Mouse (Mus musculus): Measurements from ENCODE around the gene Ecm1.
A peak's percentile ranks its signal among the peaks of the same experiment; 100 is the strongest.
"Not testable (repeated sequence)": the region's sequence is repeated elsewhere in the genome, so short reads cannot be mapped to it uniquely, and the experiment has no call there.

Ecm1 gene

DNA sequence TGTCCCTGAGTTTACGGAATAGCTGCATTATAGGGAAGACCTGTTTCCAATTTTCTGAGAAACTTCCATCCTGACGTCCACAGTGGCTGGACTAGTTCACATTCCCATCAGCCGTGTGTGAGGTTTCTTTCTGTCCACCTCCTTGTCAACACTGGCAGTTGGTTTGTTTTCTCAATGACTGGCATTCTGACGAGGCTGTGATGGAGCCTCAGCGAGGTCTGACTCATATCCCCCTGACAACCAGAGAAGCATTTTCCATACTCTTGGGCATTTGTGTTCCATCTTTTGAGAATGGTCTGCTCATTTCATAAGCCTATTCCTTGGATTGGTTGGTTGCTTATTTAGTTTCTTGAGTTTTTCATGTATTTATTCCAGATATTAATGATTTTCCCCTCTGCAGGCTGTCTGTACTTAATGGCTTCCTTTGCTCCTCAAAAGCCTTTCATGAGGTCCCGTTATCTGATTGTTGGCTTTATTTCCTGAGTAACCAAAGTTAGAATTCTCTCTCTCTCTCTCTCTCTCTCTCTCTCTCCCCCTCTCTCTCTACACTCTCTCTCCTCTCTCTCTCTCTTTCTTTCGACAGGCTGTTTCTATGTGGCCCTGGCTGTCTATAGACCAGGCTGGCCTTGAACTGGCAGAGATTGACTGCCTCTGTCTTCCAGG, 12.5 kb downstream of the Ecm1 start:
- no peak for DNase-seq (ENCODE audit: low spot score)

DNA sequence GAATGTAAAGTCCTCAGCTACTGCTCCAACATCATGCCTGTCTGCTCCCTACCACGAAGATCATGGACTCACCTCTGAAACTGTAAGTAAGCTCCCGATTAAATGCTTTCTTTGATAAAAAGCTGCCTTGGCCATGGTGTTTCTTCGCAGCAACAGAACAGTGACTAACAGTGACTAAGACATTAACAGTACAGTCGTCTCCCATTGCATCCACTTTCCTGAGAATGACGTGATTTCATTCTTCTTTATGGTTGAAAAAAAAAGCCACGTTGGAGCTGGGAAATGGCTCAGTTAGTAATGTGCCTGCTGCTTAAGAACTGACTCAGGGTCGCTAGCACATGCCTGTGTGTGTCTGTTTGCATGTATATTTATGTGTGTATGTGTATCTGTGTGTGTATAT, 13.5 kb downstream of the Ecm1 start:
- DNase-seq (ENCODE audit: low spot score) = no peak

DNA sequence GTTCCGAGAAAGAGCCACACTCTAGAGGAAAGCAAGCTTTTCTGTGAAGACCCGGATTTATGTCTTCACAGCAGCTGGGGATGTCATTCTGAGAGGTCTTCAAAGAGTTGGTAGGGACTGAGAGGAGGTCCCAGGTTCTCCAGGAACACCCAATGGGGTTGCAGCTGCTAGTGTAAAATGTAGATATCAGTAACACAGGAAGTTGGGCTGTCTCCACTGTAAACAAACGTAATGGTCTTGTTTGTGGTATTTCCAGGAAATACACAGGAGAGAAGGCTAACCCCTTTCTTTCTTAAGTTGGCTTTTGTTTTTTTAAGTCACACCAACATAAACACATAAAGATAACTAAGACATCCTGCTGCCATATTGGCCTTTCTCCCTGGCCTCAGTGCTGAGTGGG, 17.0 kb downstream of the Ecm1 start:
- DNase-seq (ENCODE audit: low spot score) = no peak

DNA sequence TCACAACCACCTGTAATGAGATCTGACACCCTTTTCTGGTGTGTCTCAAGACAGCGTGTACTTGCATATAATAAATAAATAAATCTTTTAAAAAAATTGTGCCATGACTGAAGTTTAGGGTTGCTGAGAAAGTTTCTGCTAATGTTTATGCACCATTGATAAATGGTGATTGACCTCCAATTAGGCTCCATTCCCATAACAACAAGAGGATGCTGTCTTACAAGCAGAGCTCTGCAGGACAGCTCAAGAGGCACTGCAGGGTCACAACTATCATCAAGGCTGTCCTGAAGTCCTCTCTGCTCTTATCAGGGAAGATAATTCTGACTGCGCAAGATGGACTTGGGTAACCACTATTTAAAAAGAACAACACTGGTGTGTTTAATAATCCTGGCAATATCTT, 21.2 kb downstream of the Ecm1 start:
- no peak for DNase-seq (ENCODE audit: low spot score)

- DNase-seq (ENCODE audit: low spot score) = no peak
These were observed 23.3 kb downstream of the Ecm1 start for GRCm38 (mm10) chr3:95716075-95716474.

GRCm38 (mm10) chr3:95709967-95710366, 29.4 kb downstream of the Ecm1 start:
- DNase-seq (ENCODE audit: low spot score) = no peak

GRCm38 (mm10) chr3:95709044-95709443, 30.3 kb downstream of the Ecm1 start:
- DNase-seq (ENCODE audit: low spot score) = no peak

- no peak for DNase-seq (ENCODE audit: low spot score)
These were observed 31.9 kb downstream of the Ecm1 start for GRCm38 (mm10) chr3:95707497-95707896.

DNA sequence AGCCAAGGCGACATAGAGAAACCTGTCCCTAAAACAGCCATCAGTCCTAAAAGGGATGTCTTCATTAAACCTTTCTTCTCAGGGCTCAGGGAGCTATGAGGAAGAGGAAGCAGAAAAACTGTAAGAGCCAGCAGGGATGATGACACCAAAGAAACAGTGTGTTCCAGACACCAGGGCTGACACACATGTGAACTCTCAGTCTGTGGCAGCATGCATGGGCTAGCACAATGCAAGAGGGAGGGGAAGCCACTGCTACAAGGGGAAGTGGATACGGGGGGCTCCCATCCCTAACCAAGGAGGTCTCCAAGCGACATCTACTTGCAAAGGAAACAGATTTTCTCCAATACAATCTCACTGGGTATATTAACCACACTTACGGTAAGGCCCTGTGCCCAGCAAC, 33.1 kb downstream of the Ecm1 start:
- no peak for DNase-seq (ENCODE audit: low spot score)

DNA sequence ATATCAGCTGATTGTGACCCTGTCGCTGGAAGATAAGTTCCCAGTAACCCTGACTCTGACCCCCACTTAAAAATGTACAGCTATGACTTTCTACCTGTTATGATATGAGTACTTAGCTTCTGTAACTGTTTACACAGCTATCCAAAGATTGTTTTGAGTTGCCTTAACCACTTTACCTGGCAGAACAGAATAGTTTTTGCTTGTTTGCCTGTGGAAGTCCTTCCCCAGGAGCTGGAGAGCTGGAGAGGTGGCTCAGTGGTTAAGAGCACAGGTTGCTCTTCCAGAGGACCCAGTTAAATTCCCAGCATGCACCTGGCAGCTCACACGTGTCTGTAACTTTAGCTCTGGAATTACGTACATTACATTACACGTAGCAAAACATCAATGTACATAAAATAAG, 34.8 kb downstream of the Ecm1 start:
- DNase-seq (ENCODE audit: low spot score) = no peak

- no peak for DNase-seq (ENCODE audit: low spot score)
These were observed 36.1 kb downstream of the Ecm1 start for GRCm38 (mm10) chr3:95703276-95703675.

- peak; percentile 92 for DNase-seq (ENCODE audit: low spot score)
These were observed 37.4 kb downstream of the Ecm1 start for GRCm38 (mm10) chr3:95701877-95702540.

DNA sequence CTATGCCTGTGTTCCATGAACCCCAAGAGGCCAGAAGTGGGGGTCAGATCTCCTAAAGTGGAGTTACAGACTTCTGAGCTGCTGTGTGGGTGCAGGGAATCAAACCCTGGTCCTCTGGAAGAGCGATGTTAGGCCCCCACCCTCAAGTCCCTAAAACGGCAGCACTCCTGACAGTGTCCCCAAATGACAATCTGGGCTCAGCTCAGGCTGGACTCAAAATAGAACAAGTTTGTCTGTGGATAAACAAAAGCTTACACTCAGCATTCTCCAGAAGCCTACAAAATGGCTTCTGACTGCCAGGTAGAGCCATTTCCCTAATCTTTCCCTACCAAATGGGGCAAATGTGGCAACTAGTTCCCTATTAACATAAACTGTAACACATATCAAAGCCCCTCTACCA, 38.3 kb downstream of the Ecm1 start:
- no peak for DNase-seq (ENCODE audit: low spot score)

DNA sequence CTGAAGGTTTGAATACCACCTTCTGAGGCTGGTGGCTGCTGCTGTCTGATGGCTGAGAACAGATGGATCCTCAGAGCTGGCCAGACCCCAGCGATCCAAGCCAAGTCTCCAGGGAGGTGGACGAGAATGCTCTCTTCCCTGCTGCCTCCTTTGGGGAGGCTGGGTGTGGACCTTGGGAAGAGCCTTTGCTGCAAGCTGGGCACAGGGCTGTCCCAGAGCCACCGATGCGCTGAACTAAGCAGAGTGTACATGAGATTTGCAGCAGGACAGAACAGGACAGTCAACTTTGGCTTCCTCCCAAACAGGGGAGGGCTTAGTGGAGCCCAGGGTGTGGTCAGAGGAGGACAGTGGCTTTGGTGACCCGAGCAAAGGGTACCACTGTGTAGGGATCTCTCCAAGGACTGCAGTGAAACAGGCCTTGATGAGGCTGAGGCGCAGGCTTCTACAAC, 39.1 kb downstream of the Ecm1 start:
- peak; percentile 64 for DNase-seq (ENCODE audit: low spot score)

DNA sequence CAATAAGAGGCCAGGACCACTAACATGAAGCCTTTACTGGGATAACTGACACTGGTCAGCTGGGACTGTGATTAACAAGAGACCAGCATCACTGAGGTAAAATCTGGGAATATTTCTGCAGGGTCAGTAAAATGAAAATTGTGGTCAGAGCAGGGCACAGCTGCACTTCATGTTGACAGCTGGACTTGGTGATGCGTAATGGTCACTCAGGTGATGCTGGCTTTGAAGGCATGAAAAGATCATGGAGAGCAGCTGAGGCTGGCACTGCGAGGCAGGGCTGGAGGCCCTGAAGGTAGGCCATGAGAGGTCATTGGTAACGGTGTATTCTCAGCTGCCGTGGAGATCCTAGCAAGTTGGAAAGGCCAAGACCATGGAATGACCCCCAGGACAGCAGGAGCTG, 41.1 kb downstream of the Ecm1 start:
- DNase-seq (ENCODE audit: low spot score) = no peak

- no peak for DNase-seq (ENCODE audit: low spot score)
These were observed 43.0 kb downstream of the Ecm1 start for GRCm38 (mm10) chr3:95696360-95696759.

DNA sequence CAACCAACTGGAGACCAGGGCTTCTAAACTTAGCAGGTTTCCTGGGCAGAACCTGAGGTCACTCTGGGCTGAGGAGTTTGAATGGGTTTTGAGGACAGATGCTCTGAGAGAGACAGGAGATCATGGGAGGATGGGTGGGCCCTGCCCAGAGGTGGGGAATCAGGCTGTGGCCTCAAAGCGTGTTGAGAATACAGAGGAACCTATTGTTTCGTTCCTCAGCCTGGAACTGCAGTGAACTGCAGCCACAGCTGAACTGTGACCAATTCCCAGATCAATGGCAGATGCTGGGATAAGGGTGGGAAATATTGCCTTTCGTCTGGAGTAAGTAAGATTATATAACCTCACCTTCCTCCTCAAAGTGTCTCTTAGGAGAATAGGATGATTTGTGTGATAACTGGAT, 43.6 kb downstream of the Ecm1 start:
- DNase-seq (ENCODE audit: low spot score) = no peak

DNA sequence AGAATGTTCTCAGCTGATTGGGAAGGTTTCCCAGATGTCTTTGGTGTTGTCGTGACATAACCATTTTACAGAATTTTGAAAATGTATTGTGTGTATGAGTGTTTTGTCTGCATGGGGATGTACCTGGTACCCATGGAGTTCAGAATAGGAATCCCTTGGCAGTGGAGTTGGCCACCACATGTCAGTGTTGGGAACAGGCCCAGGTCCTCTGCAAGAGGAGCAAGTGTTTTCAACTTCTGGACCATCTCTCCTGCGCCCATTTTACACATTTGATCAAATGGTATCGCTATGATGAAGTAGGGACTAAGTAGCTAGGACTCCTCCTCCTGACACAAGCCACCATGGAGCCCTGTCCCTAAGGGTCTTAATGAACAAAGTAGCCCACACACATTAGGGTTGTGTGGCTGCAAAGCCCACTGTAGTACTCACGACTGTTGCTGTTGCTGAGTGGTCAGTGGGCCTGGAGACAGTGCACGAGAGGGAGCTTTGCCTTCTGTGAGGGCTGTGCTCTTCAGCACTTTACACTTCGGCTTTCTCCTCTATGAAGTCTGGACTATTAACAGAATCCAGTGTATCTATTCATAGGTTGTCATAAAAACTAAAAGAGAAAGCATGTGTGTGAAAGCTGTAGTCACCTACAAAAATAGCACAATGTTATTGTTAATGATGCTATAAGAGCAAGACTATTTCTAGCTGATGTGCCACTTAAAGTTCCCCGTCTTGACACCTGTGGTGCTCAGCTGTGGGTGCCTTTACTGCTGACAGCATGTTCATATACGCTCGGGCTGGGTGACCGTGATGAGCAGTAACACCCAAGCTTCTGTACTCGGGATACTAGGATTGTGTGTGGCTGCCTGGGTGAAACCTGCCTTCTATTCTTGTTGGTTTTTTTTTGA, 44.3 kb downstream of the Ecm1 start:
- no peak for DNase-seq (ENCODE audit: low spot score)

DNA sequence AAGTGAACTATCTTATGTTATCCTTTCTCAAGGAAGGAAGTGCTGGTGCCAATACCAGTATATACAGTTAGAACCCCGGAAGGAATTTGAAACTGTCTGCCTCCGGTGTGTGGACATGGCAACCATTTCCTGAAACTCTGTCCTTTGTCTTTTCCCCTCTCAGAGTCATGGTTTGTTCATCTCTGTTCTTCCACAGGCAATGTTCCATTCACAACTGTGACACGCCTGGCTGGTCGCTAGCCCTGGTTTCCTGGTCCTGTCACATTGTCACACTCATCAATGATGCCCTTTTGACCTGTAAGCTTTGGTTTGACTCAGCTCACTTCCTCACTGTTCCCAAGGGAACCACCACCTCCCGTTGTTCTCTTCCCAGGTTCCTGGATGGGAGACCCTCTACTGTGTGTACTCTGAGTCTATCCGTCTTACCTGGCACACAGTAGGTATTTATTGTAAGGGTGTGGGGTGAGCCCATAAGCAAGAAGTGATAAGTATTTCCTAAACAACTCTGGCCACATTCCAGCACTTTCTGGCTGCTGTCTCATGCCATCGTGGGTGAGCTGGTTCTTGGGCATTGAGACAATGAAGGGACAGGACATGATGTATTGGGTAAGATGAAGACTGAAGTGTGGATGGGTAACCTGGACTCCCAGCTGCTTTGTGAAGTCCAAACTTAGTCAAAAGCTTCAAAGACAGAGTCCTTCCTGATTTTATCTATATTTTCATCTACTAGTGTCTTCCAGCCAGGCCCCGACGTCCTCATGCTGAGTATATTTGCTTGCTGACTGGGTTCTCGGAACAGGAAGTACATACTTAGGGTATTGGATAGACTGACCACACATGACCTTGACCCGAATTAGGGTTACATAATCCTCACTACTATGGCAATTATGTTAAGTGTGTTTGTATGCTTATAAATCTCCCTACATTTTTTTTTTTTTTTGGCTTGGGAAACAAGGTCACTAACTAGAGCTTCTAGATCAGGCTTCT, 45.3 kb downstream of the Ecm1 start:
- DNase-seq (ENCODE audit: low spot score) = no peak

DNA sequence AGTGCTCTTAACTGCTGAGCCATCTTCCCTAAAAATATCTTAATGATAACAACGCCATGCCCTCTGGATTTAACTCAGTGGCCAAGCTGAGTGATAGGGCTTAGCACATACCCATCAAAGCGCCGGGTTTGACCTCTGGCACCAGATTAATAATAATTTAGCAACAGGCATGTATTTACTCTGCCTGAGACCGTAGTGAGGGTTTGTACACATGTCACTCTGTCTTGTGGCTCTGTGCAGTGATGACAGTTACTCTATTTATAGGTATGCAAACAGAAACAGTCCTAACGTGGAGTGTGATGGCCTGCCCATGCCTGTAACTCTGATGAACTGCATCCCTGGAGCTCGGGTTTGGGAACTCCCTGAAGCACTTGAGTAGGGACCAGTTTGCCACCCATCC, 46.7 kb downstream of the Ecm1 start:
- DNase-seq (ENCODE audit: low spot score) = no peak

GRCm38 (mm10) chr3:95690552-95690951, 48.8 kb downstream of the Ecm1 start:
- not testable (repeated sequence) for DNase-seq (ENCODE audit: low spot score)

DNA sequence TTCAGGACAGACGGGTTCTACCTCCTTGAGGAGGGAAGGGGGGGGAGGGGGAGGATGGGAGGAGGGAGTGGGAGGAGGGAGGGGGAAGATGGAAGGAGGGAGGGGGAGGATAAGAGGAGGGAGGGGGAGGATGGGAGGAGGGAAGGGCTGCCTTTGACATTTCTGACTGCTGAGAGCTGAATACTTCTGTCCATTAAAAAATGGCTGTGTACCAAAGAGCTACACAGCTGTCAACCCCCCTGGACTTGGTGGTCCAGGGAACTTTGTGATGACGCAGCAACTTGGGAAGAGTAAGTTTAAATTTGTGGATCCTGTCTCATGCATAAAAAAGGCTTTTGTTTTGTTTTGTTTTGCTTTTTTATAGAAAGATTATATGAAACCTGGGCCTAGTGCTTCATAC, 49.4 kb downstream of the Ecm1 start:
- no peak for DNase-seq (ENCODE audit: low spot score)

All from testis, postnatal 10 days (tissue).